Mouse (Mus musculus) right cerebral cortex, adult 18-20 months (tissue): ENCODE measurements at regions not wholly inside any gene's neighbourhood (a gene's known extent, or its start where the extent isn't known, plus 50 kb on each side); places are given as distances from the start of the nearest gene placed in this dataset.
"Not testable (repeated sequence)": the region's sequence is repeated elsewhere in the genome, so short reads cannot be mapped to it uniquely, and the experiment has no call there.

Experiments used
- DNase-seq: peaks from one replicate; pipeline ENCODE4 v3.0.0; 2022; ENCODE audit warnings: mixed read lengths

DNA sequence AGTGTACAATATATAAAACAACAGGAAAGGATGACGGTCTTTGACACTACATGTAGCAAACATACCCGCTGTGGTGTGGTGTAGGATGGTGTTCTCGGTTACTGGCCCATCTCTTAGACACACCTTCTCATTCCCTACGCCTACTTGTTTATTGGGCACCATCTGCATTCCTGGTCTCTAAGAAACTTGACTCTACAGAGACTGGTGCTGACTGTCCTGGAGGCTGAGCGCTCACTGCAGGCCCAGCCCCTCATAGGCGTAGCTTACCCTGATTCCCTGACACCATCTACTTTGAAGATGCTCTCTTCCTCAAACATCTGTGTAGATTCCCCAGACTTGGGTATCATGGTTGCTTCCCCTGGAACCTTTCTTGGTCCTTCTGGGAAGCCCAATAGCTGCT lies 90.9 kb upstream of the Fam84a start:
- DNase-seq = not testable (repeated sequence)

DNA sequence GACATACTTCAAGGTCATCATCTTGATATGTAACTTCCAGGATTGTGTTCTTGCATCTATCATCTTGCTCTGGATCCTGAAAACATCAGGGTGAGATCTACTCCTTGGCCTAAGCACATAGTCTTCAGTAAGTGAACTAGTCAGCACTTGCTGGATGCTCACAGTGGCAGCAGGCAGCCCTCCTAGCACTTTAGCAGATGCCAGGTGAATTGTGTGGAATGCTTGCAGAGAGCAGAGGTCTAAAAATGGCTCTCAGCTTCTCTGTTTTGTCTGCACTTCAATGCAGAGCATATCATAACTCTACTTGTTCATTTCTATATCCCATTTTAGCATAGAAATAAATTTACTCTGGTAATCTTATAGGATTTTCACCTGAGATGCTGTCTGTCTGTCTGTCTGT lies 85.8 kb upstream of the Fam84a start:
- DNase-seq = peak; percentile 41

DNA sequence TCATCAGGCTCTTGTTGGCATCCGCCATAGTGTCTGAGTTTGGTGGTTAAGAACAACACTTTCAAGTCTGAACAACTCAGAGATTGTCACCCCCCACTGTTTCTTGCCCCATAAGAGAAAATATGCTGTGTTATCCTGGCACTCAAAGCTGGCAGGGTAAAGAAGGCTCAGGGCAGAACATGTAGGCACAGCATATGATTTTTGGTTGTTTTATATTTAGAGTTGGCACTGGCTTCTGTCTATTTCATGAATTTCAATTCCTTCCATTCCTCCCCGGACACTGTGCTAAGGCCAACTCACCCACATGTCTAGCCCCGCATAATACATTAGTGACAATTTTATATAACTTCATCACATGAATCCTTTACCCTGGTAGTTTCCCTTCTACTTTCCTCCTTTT lies 83.5 kb upstream of the Fam84a start:
- peak; percentile 38 for DNase-seq

DNA sequence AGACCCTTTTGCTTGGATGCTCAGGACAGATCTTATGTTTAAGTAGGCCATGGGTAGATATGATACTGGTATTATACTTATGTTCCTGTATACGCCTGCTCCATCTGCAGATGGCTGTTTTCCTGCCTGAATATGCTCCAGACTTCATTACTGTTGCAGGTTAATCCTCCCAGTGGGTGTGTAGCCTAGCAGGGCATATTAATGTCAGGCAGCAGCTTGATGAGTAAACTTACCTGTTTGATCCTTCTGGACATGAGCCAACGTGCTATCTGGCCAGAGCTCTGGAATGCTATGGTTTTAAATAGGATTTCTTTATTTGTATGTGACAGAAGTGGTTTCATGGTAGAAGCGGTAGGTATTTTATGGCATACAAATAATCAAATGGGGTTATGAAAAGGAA lies 60.8 kb upstream of the Fam84a start:
- no peak for DNase-seq

DNA sequence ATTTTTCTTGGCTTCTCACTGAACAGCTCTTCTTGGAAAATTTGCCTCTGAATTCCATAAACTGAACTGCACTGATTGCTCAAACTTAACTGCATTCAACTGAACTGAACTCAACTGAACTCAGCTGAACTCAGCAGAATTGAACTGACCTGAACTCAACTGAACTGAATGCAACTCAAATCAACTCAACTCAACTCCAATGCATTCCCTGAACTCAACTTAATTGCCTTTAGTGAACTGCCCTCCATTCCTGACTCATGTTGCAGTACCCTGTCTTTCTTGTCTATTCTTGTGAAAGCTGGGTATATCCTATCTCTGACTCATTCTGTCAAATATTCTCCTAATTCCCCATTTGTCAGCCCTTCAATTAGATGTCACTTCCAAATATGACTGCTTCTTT lies 58.0 kb upstream of the Fam84a start:
- DNase-seq = no peak

DNA sequence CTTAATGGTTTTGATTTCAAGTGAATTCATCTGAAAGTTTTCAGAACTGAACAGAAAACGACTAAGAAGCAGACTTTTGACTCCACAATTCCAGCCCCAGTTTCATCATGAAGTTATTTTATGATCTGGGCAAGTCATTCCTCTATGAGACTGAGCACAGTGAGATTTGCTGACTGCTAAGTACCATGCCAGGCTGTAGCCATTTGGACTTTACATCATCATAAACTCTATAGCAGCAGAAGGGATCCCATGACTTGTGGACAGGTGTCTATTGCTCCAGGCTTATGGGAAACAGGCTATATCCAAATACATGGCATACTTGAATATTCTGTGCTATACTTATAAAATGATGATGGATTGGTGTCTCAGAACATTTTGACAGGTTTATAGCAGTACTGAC lies 55.4 kb upstream of the Fam84a start:
- DNase-seq = no peak

DNA sequence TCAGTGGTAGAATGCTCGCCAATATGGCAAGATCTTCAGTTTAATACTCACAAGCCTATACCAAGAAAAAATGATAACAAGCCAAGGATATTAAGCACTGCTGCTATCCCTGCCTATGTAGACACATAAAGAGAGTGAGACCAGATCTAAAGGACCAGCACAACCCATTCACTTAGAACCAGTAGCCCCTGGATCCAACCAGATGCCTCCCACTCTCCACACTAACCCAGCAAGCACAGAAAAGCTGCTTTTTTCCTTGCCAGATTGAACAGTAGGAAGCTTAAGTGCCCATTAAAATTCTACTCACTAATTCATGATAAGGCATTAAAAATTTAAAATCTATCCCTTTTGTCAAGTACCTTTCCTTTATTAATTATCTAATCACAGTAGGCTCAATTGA lies 52.6 kb upstream of the Fam84a start:
- DNase-seq = no peak
